Mouse (Mus musculus): ENCODE data around the gene Pdcd6ip. TPM values are rescaled to one million over a fixed set of nuclear protein-coding genes. Genes with fewer than 3 reads are reported as not detected.

Pdcd6ip gene
- polyA plus RNA-seq, 1 experiment: 44.6 TPM

DNA sequence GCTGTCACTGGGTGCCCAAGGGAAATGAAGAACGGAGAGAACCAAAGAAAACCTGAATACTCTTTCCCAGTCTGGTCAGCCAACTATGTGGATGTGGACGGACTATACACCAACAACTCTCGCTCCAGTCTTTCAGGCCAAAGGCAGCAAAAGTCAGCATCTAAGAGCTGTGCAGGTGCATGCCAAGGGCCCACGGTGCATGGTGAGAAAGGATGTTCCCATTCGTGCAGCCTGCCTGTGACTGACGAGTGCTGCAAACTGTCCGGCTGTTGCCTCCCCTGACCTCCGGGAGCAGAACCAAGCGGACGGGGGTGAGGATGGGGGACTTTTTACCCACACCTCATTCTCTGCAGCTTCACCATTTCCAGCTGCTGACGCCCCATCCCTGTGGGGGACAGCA is 78.9 kb downstream of the Pdcd6ip start:
- DNase-seq (ENCODE audit: extremely low spot score in 1 of 2, low spot score in 1 of 2): no peak

- DNase-seq (ENCODE audit: extremely low spot score in 1 of 2, low spot score in 1 of 2): no peak
Observed at GRCm38 (mm10) chr9:113628780-113629179, 79.3 kb downstream of the Pdcd6ip start.

GRCm38 (mm10) chr9:113626730-113627129 is 81.3 kb downstream of the Pdcd6ip start:
- no peak for DNase-seq (ENCODE audit: extremely low spot score in 1 of 2, low spot score in 1 of 2)

DNA sequence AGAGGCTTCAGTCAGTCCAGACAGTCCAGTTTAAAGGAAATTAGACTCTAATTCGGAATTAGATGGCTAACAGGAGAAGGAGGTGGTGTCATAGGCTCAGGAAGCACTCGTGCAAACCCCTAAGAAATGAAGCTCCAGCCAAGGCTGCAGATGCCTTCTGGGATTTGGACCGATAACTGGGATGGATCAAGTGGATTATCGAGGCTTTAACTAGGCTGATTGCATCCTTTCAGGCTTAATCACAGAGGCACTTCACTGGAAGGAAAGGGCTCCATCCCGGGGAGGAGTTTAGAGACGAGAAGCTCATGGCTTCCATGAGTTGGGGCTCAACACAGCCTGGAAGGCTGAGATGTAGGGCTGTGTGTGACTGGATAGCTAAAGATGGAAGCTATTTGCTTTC is 84.0 kb downstream of the Pdcd6ip start:
- DNase-seq (ENCODE audit: extremely low spot score in 1 of 2, low spot score in 1 of 2): no peak

DNA sequence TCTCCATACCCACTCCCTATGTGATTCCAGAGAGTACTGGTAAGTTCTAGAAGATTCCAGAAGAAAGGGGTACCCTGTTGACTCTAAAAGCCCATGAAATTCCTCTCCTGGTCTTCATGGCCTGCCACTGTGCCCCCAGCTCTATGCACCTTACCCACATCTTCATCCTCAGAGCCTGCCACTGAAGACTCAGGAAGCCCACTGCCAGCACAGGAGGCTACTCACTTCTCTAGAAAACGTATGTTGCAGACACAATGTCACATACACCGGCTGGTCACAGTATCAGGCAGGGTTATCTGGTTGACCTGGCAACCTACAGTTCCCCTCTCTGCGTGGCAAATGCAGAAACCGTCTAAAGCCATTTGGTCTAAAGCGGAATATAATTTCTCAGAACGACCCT is 91.0 kb downstream of the Pdcd6ip start:
- no peak for DNase-seq (ENCODE audit: extremely low spot score in 1 of 2, low spot score in 1 of 2)

GRCm38 (mm10) chr9:113610776-113611175 is 97.3 kb downstream of the Pdcd6ip start:
- no peak for DNase-seq (ENCODE audit: extremely low spot score in 1 of 2, low spot score in 1 of 2)

DNA sequence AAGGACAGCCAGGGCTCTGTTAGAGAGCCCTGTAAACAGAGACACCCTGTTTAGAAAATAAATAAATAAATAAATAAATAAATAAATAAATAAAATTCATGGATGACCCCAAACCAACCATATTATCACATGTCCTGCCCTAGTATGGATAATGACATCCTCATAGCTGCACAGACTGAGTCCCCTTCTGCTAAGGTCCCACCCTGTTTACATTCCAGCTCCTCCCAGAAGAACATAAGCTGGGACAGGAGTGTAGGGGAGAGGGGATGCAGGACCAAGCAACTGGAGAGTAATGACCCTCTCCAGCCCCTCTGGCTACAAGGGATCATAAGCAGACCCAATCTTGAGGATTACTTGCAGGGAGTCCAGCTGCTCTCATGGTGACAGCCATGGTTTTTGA is 105.9 kb downstream of the Pdcd6ip start:
- DNase-seq (ENCODE audit: extremely low spot score in 1 of 2, low spot score in 1 of 2): no peak

Other genes starting within 250 kb of the Pdcd6ip start
- 116 and 122 TPM in 2 replicates for gene Clasp2, start 33.2 kb upstream of the Pdcd6ip start, polyA plus RNA-seq (2012; rRNA removed)
- gene Ubp1, start 222.7 kb upstream of the Pdcd6ip start, polyA plus RNA-seq (2012; rRNA removed): 131 and 152 TPM in 2 replicates

Data from frontal cortex, adult 2 months (tissue).